Mouse (Mus musculus): ENCODE measurements around the gene Hras.

Gene Hras

DNA sequence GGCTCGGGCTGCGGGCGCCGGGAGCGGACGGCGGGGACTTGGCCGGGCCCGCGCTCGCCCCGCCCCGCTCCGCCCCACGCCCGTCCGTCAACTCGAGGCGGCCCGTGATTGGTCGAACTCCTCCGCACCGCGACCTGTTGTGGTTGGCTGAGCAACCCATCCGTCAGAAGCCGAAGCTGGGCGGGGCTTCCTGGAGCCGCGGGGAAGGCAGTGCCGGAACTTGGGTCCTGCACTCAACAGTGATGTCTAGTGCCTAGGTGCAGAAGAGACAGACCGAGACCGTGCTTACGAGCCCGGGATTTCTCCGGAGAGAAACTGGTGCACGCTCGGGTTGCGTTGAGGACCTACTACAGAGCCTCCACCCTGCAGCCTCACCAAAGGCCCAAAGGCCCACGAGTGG is at the start of gene Hras, which contains the start of gene Lrrc56:
TSS of gene Hras (minus strand) at position 58 of the 400 bp plus-strand sequence.
TSS of gene Lrrc56 (plus strand) at position 210 of the 400 bp plus-strand sequence.
- peak; percentile 90 for DNase-seq (ENCODE audit: low read depth, low spot score)

DNA sequence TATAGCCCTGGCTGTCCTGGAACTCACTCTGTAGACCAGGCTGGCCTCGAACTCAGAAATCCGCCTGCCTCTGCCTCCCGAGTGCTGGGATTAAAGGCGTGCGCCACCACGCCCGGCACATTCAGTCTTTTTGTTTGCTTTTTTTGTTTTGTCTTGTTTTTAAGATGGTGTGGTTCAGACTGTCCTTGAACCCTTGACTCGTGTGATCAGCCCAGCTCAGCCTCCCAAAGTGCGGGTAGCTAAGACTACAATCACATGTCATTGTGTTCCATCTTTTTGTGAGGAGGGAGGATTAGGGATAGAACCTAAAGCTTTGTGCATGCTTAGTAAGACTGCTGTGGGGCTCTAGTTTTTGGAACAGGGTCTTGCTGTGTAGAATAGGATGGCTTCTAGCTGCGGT is 37.7 kb upstream of the Hras start:
- DNase-seq (ENCODE audit: low read depth, low spot score), result no peak

DNA sequence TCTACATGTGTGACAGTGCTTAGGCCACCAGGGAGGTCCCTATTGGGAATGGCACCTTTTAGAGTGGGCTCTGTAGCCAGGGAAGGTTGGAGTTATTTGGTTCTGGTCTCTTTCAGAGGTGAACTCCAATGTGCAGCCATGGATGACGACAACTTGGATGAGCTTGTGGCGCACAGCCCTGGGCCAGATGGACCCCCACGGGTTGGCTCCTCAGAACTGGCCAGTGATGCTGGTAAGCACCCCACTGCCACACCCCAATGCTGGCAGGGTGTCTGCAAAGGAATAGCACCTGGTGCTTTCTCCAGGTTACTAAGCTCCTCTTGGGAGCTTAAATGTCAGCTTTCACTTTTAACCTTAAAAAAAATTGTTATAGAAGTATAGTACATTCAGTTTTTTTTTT is 37.3 kb upstream of the Hras start:
- no peak for DNase-seq (ENCODE audit: low read depth, low spot score)

DNA sequence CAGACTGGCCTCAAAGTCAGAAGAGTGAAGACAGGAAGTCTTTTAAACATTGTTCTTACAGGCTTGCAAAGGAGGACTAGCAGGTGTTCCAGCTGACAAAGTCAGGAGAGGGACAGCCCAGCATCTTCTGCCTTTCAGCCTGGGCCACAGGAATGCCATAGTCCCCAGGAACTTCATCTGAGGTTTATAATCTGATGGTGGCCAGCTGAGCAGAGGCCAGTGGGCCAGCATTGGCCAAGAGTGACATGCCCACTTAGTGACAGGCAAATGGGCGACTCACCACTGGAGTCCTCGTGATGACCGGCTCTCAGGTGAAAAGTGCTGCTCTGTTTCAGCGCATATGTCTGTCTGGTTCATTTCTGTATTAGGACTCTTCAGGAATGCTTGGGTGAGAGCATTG is 36.8 kb upstream of the Hras start:
- no peak for DNase-seq (ENCODE audit: low read depth, low spot score)

DNA sequence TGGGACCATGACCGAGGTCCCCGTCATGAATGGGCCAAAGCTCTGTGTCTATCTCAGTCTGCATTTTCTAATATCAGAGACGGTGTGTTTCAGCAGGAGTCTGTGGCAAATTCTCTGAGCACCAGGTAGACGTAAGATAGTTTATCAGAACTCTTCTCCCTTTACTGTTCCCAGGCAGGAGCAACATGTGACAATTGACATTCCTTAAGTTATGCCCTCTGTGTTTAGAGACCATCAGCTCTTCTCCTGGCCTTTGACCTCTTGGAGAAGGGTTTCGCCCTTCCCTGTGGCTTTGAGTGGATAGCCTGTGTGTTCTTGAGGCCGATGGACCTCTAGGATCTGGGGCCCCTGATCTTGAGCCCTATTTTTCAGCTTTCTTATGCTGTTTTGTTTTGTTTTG is 35.9 kb upstream of the Hras start:
- DNase-seq (ENCODE audit: low read depth, low spot score), result no peak

DNA sequence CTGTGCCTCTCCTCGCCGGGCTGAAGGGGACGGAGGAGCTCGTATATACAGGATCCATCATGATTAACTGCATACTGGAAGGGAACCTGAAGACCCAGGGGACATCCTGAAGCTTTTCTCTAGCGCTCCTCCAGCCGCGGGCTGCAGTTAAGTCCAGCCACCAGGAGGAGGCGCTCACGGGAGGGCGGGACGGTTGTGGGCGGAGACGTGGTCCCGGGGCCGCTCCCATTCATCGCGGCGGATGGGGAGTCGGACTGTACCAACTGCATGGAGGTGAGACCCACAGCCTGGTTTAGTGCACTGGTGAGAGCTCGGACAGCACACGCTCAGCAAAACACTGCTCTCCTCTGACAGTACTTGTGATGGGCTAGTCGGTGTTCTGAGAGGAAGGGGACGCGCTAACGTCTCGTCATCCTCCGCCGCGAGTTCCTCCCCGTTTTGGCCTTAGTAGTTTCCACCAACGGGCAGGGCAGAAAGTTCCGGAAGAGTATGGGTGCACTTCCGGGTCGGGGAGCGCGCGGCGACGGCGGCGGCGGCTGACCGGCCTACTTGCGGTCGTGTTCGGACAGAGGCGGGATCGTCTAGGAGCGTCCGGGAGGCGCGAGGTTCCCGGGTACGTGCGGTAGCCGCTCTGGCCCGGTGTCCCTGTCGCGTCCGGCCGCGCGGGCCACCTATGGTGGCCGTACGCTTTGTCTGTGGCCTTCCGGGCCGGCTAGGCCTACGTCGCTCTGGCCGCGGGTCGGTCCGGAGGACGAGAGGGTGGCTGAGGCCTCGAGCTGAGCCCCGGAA is 34.7 kb upstream of the Hras start, which contains the start of gene Phrf1:
TSS of gene Phrf1 (plus strand) at position 506 of the 789 bp plus-strand sequence.
- peak; percentile 75 for DNase-seq (ENCODE audit: low read depth, low spot score)

DNA sequence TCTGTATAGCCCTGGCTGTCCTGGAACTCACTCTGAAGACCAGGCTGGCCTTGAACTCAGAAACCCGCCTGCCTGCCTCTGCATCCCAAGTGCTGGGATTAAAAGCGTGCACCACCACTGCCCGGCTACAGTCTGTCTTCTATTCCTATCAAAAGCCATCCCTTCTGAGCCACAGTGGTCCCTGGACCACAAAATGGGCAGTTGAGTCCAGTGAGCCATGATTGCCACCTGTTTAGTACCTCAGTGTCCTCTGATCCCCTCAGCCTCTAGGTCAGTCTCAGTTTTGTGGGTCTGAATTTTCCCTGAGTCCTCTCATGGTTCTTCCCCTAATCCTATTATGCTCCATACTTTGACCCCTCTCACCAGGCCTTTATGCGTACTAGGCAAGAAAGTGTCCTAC is 34.0 kb upstream of the Hras start:
- no peak for DNase-seq (ENCODE audit: low read depth, low spot score)

DNA sequence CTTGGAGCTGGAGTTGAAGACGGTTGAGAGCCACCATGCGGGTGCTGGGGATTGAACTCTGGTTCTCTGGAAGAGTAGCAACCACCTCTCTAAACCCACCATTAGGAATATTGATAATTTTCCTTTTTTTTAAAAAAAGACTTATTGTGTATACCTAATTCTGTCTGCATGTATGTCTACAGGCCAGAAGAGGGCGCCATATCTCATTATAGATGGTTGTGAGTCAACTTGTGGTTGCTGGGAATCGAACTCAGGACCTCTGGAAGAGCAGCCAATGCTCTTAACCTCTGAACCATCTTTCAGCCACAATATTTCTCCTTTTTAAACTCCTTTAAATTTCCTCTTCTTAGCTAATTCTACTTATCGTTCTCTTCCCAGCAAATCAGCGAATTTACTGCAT is 32.7 kb upstream of the Hras start:
- DNase-seq (ENCODE audit: low read depth, low spot score), result no peak

DNA sequence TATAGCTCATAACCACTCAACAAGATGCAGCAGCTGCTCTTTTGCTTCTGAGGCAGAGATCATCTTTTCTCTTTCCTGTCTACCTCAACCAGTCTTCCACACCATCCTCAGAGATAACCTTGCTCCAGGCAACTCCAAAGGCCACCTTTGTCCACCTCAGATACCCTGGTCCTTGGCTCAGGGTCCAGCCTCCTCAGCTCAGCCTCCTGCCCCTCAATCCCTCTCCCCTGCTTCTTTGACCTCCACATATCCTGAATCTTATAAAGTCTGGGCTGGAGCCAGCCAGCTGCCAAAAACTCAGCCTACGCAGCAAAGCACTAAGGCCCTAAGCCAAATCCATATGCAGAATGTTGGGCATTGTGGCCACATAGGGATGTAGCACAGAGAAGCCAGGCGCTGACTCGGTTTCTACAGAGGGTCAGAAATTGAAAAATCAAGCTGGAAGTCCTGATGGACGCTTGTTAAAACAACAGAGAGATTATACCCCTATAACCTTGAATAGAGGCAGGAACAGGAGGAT is 29.0 kb upstream of the Hras start:
- no peak for DNase-seq (ENCODE audit: low read depth, low spot score)

DNA sequence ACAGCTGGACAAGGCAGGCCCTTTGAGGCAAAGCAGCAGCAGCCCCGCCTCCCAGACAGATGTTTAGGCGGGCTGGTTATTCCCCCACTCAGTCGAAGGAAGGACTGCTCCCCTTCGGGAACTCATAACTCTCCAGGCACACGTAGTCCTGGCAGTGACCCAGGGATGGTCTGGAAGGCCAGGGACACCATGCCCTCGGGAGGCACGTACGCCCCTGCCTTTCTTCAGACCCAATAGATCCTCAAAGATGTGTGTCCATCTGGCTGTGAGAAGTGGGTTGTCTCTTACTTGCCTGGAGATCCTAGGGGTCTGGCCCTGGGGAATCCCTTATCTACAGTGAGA is 28.3 kb upstream of the Hras start:
- DNase-seq (ENCODE audit: low read depth, low spot score), result no peak

DNA sequence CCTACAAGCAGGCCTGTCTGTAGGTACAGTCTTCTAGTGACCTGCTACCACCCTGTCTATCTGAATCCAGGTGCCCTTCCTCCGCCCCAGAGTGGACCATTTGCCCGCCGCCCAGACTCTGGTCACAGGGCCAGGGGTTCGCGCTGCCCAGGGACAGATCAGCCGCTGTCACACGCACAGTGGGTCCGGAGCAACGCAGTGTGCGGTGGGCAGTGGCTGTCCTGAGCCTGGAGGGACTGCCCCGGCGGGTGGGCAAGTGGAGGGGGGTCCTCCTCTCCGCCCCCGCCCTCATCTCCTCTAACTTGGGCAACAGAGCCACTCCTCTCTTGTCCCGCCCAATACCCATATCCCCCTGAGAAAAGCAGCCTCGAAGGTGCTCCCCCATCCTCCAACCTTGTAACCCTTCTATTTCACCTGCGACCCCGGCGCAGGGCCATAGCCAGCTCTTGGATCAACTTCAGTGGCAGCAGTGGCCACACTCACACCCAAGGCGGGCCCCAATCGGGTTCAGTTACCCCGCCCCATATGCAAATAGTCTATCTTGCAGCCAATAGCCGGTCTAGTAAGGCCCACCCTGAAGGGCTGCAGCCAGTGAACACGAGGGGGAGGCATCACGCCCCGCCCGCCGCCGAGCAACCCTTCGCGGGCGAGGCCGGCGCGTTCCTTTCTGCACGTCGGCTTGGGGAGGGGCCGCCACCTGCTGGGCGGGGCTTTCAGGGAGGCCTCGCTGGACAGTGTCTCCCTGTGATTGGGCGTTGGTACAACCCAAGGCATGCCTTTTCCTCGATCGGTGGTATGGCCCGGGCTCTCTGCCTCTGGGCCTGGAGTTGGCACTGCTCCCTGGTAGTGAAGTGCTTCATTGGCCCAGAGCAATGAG is 27.7 kb upstream of the Hras start:
- peak; percentile 89 for DNase-seq (ENCODE audit: low read depth, low spot score)

DNA sequence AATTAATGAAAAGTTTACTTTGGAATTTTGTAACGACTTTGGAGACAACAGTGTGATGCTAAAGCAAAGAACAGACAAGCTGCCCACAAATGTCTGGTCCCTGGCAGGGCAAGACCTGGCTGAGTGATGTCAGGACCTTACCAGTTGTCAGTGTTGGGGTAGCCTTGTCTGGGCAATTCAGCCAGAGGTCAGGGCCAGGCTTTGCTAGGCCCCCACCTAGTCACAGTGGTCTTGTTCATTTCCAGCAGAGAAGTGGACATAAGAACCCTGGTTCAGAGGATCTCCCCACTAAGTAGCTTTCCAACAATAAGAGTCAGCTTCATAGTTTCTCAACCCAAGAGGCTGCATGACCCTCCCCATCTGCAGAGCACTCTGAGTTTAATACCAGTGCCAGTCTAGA is 26.6 kb upstream of the Hras start:
- no peak for DNase-seq (ENCODE audit: low read depth, low spot score)

DNA sequence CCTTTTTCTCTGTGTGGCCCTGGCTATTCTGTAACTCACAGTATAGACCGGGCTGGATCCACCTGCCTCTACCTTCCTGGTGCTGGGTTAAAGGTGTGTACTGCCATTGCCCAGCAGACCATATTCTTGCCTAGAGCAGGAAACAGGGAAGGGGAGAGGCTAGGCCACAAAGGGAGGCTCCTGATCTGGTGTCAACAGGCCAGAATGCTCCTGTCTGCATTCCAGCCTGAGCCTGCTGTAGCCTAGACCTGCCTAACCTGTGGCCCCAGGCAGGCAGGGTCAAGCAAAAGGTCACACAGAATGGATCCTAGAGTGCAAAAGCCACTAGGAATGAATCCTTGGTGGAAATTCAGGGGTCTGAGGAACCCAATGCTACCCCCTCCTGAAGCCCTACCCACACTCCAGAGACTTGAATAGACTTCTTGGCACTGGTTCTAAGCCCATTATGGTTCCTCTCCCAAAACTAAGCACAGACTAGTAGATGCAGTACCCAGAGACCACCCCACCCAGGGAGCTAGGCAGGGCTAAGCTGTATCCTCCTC is 25.8 kb upstream of the Hras start:
- no peak for DNase-seq (ENCODE audit: low read depth, low spot score)

DNA sequence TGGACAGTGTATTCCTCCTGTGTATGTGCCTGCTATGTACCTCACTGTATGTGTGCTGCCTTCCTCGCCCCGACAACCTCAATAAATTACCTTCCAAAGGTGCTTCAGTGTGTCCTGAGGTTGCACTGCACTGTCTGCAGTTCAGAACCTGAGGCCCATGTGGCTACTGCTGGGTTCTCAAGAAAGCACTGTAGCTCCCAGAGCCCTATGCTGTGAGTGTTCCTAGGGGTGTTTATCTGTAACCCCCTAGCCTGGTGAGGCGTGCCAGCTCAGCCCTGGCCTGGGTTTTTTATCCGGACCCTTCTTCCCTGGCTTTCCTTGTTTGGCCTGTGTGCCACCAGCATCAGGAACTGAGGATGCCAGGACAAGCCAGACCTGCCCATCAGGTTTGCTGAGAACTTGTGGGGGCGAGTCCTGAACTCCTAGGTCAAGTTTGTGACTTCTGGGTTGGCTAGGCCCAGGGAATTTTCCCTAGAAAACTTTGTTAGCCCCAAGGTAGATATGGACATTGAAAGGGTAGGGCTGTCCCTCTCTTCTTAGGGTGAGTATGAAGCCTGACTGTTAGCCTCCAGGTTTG is 24.8 kb upstream of the Hras start:
- no peak for DNase-seq (ENCODE audit: low read depth, low spot score)

DNA sequence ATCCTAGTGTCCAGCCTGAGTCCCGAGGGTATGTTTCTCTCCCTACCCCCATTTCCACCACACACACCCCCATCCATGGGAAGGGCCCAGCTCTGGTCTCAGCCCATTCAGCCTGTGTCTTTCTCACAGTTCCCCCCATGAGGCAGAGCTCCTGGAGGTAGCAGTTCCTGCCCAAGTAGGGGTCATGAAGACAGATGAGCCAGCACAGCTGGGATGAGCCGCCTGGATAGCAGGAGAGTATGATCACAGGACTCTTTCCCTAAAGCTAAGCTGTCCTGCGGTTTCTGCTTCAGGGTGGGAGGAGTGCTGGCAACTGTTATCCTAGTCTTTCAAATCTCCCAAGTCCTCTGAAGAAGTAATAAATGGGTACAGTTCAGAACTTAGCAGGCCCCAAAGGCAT is 24.3 kb upstream of the Hras start:
- no peak for DNase-seq (ENCODE audit: low read depth, low spot score)

DNA sequence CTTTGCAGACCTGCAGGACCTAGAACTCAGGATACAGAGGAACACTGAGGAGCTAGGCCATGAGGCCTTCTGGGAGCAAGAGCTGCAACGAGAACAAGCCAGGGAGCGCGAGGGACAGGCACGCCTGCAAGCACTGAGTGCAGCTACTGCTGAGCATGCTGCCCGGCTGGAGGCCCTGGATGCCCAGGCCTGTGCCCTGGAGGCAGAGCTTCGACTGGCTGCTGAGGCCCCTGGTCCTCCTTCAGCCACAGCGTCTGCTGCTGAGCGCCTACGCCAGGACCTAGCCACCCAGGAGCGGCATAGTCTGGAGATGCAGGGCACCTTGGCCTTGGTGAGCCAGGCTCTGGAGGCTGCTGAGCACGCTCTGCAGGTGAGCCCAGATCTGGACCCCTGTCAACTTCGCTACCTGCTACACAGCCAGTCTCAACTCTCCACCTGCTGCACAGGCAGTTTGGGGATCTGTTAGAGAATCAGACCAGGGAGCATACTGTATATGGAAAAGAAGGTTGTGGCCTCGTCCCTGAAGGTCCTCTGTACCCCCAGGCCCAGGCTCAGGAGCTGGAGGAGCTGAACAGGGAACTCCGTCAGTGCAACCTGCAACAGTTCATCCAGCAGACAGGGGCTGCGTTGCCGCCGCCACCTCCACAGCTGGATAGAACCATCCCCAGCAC is 23.7 kb upstream of the Hras start:
- no peak for DNase-seq (ENCODE audit: low read depth, low spot score)

DNA sequence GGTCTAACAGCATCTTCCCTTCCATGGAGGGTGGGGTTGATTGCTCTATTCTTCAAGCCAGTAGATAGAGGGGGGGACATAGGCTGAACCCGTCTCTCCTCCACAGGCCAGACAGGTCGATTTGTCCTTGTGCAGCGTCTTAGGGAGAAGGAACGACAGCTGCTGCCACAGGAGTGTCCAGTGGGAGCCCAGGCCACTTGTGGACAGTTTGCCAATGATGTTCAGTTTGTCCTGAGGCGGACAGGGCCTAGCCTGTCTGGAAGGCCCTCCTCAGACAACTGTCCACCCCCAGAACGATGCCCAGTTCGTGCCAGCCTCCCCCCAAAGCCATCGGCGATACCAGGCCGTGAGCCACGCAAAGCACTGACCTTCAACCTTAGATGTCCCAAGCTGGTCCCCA is 23.1 kb upstream of the Hras start:
- DNase-seq (ENCODE audit: low read depth, low spot score), result no peak

DNA sequence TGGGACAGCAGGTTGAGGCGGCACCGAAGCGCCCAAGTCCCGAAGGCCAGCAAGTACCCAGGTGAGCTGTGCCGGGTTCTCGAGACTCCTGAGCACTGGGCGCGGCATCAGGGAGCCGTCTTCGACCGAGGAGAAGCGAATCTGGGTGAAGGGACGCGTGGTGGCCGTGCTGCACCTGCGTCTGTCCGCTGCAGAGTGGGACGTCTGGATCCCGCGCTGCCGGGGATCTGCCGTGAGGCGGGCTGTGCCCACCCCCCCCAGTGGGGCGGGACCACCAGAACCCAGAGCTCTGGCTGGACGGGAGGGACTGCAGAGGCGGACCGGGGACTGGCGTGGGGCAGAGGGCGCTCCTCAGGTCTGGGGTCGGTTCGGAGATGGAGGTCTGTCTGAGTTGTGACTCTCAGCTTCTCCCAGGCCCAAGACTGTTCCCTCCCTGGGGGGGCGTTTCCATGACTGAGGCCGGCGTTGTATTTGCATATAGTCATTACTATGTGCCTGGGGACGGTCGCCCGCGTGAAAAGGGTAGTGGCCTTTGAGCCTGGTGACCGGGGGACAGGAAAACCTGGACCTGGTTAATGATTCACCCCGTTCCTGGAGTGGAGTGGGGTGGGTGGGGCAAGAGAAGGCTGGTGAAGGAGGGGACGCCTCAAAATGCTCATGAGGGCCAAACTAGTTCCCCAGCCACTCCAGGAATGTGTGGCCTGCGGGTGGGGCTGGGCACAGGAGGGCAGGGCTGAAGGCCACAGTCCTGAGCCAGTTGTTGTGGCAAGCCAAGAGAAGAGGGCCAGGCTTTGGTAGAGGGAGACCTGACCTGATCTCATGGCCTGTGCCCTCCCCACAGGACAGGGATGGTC is 22.3 kb upstream of the Hras start:
- DNase-seq (ENCODE audit: low read depth, low spot score), result no peak

DNA sequence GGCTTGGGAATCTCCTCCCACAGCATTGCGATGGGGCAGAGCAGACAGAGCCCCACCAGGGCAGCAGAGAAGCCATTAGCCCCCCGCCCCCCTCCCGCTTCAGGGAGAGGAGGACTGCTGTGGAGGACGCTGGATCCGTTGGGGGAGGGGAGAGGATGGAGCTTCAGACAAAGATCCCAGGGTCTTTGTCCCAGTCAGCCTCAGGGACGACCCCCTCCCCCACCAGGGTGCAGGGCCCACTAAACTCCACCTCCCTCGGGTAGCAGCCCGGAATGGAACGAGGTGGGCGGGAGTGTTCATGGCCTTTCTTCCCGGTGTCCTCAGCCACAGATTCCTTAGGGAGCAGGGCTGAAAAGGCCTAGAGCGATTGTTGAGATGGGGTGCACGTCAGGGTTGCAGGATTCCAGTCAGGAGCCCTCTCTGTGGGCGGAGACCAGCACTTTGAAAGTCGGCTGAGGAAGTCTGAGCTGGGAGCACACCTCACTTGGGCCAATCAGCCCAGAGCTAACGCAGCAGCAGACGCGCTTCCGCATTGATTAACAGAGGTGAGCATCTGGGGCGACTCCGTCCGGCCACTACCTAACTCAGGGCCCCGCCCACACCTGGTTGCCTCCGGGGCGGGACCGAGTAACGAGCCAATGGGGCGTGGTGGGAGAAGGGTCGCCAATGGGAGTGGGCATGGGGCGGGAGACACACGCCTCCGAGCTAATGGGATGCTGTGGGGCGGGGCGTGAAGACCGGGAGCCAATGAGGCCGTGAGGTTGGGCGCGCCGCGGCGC is 21.5 kb upstream of the Hras start, which contains the start of gene Rassf7:
TSS of gene Rassf7 (plus strand) at position 760 of the 779 bp plus-strand sequence.
- DNase-seq (ENCODE audit: low read depth, low spot score), result peak; percentile 81

DNA sequence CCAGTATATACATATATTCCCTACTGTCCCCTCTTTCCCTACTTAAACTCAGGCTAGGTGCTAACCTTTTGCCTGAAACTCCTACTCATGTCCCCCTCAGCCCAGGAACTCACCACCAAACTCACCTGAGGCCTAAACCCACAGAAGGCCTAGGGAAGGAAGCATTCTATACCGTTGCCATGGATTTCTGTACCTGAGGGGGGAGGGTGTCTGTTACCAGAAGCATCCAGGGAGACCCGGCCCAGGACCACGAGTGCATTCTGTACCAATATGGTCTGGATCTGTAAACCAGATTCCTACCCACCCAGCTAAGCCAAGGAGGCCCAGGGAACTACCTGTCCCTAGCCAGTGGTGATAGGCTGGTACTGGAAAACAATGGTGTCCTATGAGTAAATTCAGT is 20.5 kb upstream of the Hras start:
- no peak for DNase-seq (ENCODE audit: low read depth, low spot score)

All from brain, embryonic 18.5 days (tissue).